Mouse (Mus musculus) kidney, postnatal 0 days (tissue): Measurements from ENCODE around the gene BC030499. TPM values are rescaled to one million over a fixed set of nuclear protein-coding genes. Genes with fewer than 3 reads are reported as not detected.
A peak's percentile ranks its signal among the peaks of the same experiment; 100 is the strongest.

Experiments
- ATAC-seq: fragments of 200-750 bp; cut with Nextera tagmentation; replicated peaks from 2 replicates; pipeline ENCODE4 v1.8.0; 2017; ENCODE audit warnings: low read depth, moderate number of reproducible peaks, moderate TSS enrichment, moderate library complexity; ENCODE audit not compliant: low FRiP score
- DNase-seq: peaks from one replicate; pipeline ENCODE4 v3.0.0-alpha.2; 2016; ENCODE audit warnings: low spot score
- H3K27ac ChIP-seq: fragments of 300-500 bp; sonication (generic); 2 replicates; pipeline ENCODE4 v1.5.1; 2014; ENCODE audit warnings: mild to moderate bottlenecking
- H3K27me3 ChIP-seq: fragments of 300-500 bp; sonication (generic); 2 replicates; pipeline ENCODE4 v1.6.1; 2014; ENCODE audit warnings: low read length, mixed read lengths; ENCODE audit not compliant: insufficient read depth
- H3K36me3 ChIP-seq: fragments of 300-500 bp; sonication (generic); 2 replicates; pipeline ENCODE4 v1.6.1; 2014; ENCODE audit warnings: low read length, mixed read lengths; ENCODE audit not compliant: insufficient read depth
- H3K4me1 ChIP-seq: fragments of 300-500 bp; sonication (generic); replicated peaks from 2 replicates; pipeline ENCODE4 v1.6.1; 2014; ENCODE audit warnings: antibody characterized with exemption, low read length, mixed read lengths; ENCODE audit not compliant: insufficient read depth
- H3K4me2 ChIP-seq: fragments of 300-500 bp; sonication (generic); 2 replicates; pipeline ENCODE4 v1.6.1; 2014; ENCODE audit warnings: mild to moderate bottlenecking, low read length, moderate library complexity, mixed read lengths
- H3K4me3 ChIP-seq: fragments of 300-500 bp; sonication (generic); replicated peaks from 2 replicates; pipeline ENCODE4 v1.5.1; 2014; ENCODE audit warnings: low read depth, low read length
- H3K9ac ChIP-seq: fragments of 300-500 bp; sonication (generic); 2 replicates; pipeline ENCODE4 v1.6.1; 2014; ENCODE audit warnings: low read depth, low read length
- H3K9me3 ChIP-seq: fragments of 300-500 bp; sonication (generic); replicated peaks from 2 replicates; pipeline ENCODE4 v1.6.1; 2016; ENCODE audit warnings: low read length, inconsistent platforms, mixed read lengths
- CTCF ChIP-seq: IDR thresholded peaks from 2 replicates; pipeline ENCODE4 v1.5.1; 2016; ENCODE audit warnings: antibody characterized with exemption, low read depth, mild to moderate bottlenecking, moderate library complexity
- WGBS: fragments of 180-500 bp; shearing (Covaris S2); extraction: QIAGEN DNeasy Blood & Tissue Kit; methylation state at CpG from one replicate; pipeline ENCODE4 v1.1.7; 2014; 5-methylcytosine and 5-hydroxymethylcytosine counted together
- polyA plus RNA-seq: library from polyadenylated mRNA; unstranded; fragments of >200 nt; fragmentation: Nextera tagmentation; extraction: Ambion mirVana; gene quantifications from 2 replicates; pipeline ENCODE4 v1.2.1, GENCODE M21; 2015

Gene BC030499
- polyA plus RNA-seq, 1 experiment from 2014 or later = not detected

DNA sequence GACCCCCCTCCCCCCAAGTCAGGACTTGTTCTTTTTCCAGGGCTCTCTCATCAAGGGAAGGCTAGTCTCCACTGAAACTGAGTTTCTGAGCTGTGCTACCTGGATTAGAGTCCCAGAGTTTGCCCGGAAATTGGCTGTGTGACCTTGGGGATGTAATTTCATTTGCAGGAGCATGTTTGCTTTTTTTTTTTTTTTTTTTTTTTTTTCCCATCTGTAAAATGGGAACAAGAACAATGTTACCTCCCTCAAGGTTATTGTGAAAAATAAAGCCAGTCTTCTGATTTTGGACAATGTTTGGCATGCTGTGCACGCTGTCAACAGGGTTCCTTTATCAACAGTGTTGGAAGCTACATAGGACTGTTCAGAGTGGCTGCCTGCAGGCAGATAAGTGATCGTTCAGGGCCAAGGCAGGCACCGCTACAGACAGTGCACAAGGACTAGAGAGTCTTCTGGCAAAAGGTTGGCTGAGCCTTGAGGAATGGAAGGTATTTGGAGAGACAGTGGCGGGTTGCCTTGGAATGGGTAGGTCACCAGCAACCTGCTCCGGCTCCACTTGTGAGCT, 53.8 kb downstream of the BC030499 start:
- Histone ChIP-seq H3K9me3 (no peaks in the 10 kb centered on the region), H3K27me3 (no peaks in the 10 kb centered on the region), H3K4me2 (peak overlapping the region; percentile 80), H3K4me1 (peaks cover 11% of the 10 kb centered on the region; the same call in 1 of the 2 replicates), H3K9ac (peak overlapping the region; percentile 72), H3K36me3 (0 out of 2 replicates have a peak, but pooled peaks cover 3% of the 10 kb centered on the region), H3K27ac (no peak overlapping the region), H3K4me3 (peak overlapping the region; percentile 79)
- DNase-seq (no peak), ATAC-seq (no peak)
- 68% methylated on average over 6 of the region's 6 CpGs for WGBS
- TF ChIP-seq CTCF = no peak

DNA sequence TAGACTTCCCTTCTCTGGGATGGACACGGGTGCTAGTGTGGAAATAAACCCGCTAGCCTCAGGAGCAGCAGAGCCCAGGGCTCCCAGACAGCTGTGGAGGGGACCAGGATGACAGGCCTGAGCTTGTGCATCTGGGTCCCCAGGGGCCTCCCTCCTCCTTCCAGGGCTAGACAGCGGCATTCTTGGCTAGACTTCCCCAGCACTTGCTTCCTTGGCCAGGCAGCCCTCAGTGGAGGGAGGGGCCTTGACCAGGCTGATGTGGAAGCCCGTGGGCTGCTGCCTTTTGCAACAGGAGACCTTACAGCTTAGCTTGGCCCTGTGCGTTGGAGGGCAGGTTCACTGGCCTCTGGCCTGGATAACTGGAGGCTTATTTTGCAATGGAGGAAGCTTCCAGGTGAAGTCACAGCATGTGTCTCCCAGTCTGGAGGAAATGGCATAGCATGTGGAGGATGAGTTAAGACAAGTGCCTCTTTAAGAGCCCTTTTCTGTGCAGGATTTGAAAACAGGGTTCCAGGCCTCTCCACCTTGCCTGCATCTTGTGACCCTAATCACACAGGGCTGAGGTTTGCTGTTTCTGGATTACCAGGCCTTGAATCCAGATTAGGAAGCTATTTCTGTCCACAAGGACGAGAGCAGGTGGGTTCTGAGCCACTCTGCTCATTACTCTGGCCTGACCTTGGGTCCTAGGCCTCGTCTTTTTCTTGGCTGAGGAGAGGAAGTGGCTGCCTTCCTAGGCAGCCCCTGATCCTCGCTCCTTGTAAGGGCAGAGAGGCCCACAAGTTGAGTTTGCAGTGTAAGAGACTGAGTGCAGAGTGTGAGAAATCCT, 54.5 kb downstream of the BC030499 start:
- no peak for ATAC-seq

GRCm38 (mm10) chr11:78345801-78346200, 55.2 kb downstream of the BC030499 start:
- TF ChIP-seq CTCF = no peak
- DNase-seq = no peak
- Histone ChIP-seq H3K4me1 (peaks cover 11% of the 10 kb centered on the region; the same call in 1 of the 2 replicates), H3K9ac (no peak overlapping the region), H3K4me3 (no peak overlapping the region), H3K27ac (no peak overlapping the region), H3K36me3 (0 out of 2 replicates have a peak, but pooled peaks cover 3% of the 10 kb centered on the region), H3K9me3 (no peaks in the 10 kb centered on the region), H3K27me3 (no peaks in the 10 kb centered on the region), H3K4me2 (no peak overlapping the region)
- no peak for ATAC-seq
- 83% methylated on average over 7 of the region's 7 CpGs for WGBS

More for the DNA sequence above, 54.5 kb downstream of the BC030499 start:
- peaks cover 11% of the 10 kb centered on the region; the same call in 1 of the 2 replicates for H3K4me1 ChIP-seq
- no peaks in the 10 kb centered on the region for H3K9me3 ChIP-seq
- no peaks in the 10 kb centered on the region for H3K27me3 ChIP-seq
- 0 out of 2 replicates have a peak overlapping the region, but pooled peaks have one; percentile 14 for H3K4me2 ChIP-seq
- H3K4me3 ChIP-seq = no peak overlapping the region
- H3K27ac ChIP-seq = 0 out of 2 replicates have a peak overlapping the region, but pooled peaks have one; percentile 19
- 0 out of 2 replicates have a peak overlapping the region, but pooled peaks have one; percentile 13 for H3K9ac ChIP-seq
- 39% methylated on average over 8 of the region's 8 CpGs for WGBS
- DNase-seq = peak; percentile 70
- H3K36me3 ChIP-seq = 0 out of 2 replicates have a peak, but pooled peaks cover 3% of the 10 kb centered on the region
- TF ChIP-seq CTCF = no peak

Other genes starting within 250 kb of the BC030499 start
- 25.0 and 26.9 TPM in 2 replicates for gene Eral1, start 210.5 kb upstream of the BC030499 start, polyA plus RNA-seq
- gene Fam222b, start 196.2 kb upstream of the BC030499 start, polyA plus RNA-seq = 13.3 and 13.8 TPM in 2 replicates
- 79.2 and 79.6 TPM in 2 replicates for gene Traf4, start 125.3 kb upstream of the BC030499 start, polyA plus RNA-seq
- gene Nek8, start 114.2 kb upstream of the BC030499 start, polyA plus RNA-seq = 18.2 and 19.9 TPM in 2 replicates
- gene Tlcd1, start 114.1 kb upstream of the BC030499 start, polyA plus RNA-seq = 43.4 and 46.6 TPM in 2 replicates
- 1,409 and 1,636 TPM in 2 replicates for gene Rpl23a, start 107.3 kb upstream of the BC030499 start, polyA plus RNA-seq
- 129 and 131 TPM in 2 replicates for gene Rab34, start 102.4 kb upstream of the BC030499 start, polyA plus RNA-seq
- gene Proca1, start 97.4 kb upstream of the BC030499 start, polyA plus RNA-seq = 3.1 and 3.2 TPM in 2 replicates
- gene Sdf2, start 45.1 kb upstream of the BC030499 start, polyA plus RNA-seq = 104 and 106 TPM in 2 replicates
- 14.4 and 16.8 TPM in 2 replicates for gene Supt6, start 44.9 kb upstream of the BC030499 start, polyA plus RNA-seq
- gene 2610507B11Rik, start 29.1 kb upstream of the BC030499 start, polyA plus RNA-seq = 96.3 and 98.2 TPM in 2 replicates
- gene Spag5, start 10.7 kb downstream of the BC030499 start, polyA plus RNA-seq = 12.4 and 14.8 TPM in 2 replicates
- gene Aldoc, start 32.1 kb downstream of the BC030499 start, polyA plus RNA-seq = 12.5 and 13.0 TPM in 2 replicates
- 67.5 and 74.9 TPM in 2 replicates for gene Pigs, start 37.6 kb downstream of the BC030499 start, polyA plus RNA-seq
- gene Unc119, start 52.6 kb downstream of the BC030499 start, polyA plus RNA-seq = 30.4 TPM in 2 replicates
- not detected in 2 replicates for gene Foxn1, start 95.7 kb downstream of the BC030499 start, polyA plus RNA-seq
- 6.5 and 6.6 TPM in 2 replicates for gene Slc13a2, start 131.4 kb downstream of the BC030499 start, polyA plus RNA-seq
- gene Slc46a1, start 174.9 kb downstream of the BC030499 start, polyA plus RNA-seq = 21.7 and 23.4 TPM in 2 replicates
- gene Sarm1, start 206.9 kb downstream of the BC030499 start, polyA plus RNA-seq = 0.55 and 1.1 TPM in 2 replicates
- gene Vtn, start 208.2 kb downstream of the BC030499 start, polyA plus RNA-seq = 0.70 and 1.7 TPM in 2 replicates
- gene Sebox, start 212.6 kb downstream of the BC030499 start, polyA plus RNA-seq = not detected in 2 replicates
- gene Tmem199, start 221.3 kb downstream of the BC030499 start, polyA plus RNA-seq = 56.0 and 58.9 TPM in 2 replicates
- gene Poldip2, start 221.4 kb downstream of the BC030499 start, polyA plus RNA-seq = 173 and 191 TPM in 2 replicates
- 59.8 and 66.5 TPM in 2 replicates for gene Tnfaip1, start 245.5 kb downstream of the BC030499 start, polyA plus RNA-seq
- 185 and 187 TPM in 2 replicates for gene Ift20, start 245.5 kb downstream of the BC030499 start, polyA plus RNA-seq